Mouse (Mus musculus): ENCODE measurements at regions not wholly inside any gene's neighbourhood (a gene's known extent, or its start where the extent isn't known, plus 50 kb on each side); places are given as distances from the start of the nearest gene placed in this dataset.

DNA sequence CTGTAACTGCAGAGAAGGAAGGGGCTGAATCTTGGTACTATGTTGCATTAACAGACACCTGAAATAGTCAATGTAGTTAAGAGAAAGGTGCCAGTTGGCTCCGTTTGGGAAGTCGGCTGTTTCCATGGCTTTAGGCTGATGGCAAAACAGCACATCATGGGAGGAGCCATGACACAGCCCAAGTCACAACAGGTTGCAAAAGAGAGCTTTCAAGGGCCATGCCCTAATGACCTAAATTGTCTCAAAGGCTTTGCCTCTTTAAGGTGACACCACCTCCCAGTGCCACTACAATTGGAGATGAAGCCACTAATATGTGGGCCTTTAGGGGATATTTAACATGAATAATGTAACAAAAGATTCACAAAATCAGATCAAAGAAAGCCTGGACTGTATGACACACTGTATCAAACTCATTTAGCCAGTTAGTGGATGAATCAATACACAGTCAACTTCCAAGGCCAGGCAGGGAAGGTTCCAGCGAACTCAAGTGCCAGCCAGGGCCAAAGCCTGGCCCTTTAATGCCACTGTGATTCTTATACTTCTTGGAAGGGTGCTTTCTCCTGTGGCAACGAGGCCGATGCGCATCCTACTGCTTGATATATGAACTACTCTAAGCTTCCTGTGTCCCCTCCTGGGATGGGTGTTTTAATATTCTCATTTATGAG is 167.5 kb upstream of the Stt3b start:
- TF ChIP-seq POLR2A (IDR thresholded peaks at IDR 0.05; ENCODE audit: insufficient read length, low read depth) = no peak
- TF ChIP-seq CEBPB (IDR thresholded peaks at IDR 0.05; ENCODE audit: insufficient read depth, poor library complexity, severe bottlenecking) = no peak
- no peak for TF ChIP-seq MYOG (IDR thresholded peaks at IDR 0.05; ENCODE audit: control insufficient read depth in 1 of 3, insufficient read depth in 1 of 3, insufficient read length in 2 of 3, low read depth in 2 of 3)
- no peak for TF ChIP-seq POLR2AphosphoS2 (IDR thresholded peaks at IDR 0.05; ENCODE audit: insufficient read length, low read depth)

All from myocyte (in vitro differentiated cells).